Mouse (Mus musculus) stomach, postnatal 0 days (tissue): ENCODE measurements around the gene Gm10053. TPM values are rescaled to one million over a fixed set of nuclear protein-coding genes. Genes with fewer than 3 reads are reported as not detected.

Experiments used
- ATAC-seq: fragments of 200-750 bp; cut with Nextera tagmentation; 2 replicates; pipeline ENCODE4 v1.8.0; 2017; ENCODE audit not compliant: low FRiP score, low TSS enrichment
- DNase-seq: peaks from one replicate; pipeline ENCODE4 v3.0.0-alpha.2; 2016; ENCODE audit warnings: low spot score
- H3K27ac ChIP-seq: fragments of 300-500 bp; sonication (generic); replicated peaks from 2 replicates; pipeline ENCODE4 v1.5.1; 2014; ENCODE audit warnings: mild to moderate bottlenecking, control low read depth
- H3K27me3 ChIP-seq: fragments of 300-500 bp; sonication (generic); 2 replicates; pipeline ENCODE4 v1.6.1; 2014; ENCODE audit warnings: low read length; ENCODE audit not compliant: control insufficient read depth, insufficient read depth
- H3K36me3 ChIP-seq: fragments of 300-500 bp; sonication (generic); 2 replicates; pipeline ENCODE4 v1.6.1; 2014; ENCODE audit warnings: low read length, mixed read lengths; ENCODE audit not compliant: control insufficient read depth, insufficient read depth
- H3K4me1 ChIP-seq: fragments of 300-500 bp; sonication (generic); replicated peaks from 2 replicates; pipeline ENCODE4 v1.6.1; 2014; ENCODE audit warnings: antibody characterized with exemption; ENCODE audit not compliant: control insufficient read depth, insufficient read depth
- H3K4me2 ChIP-seq: fragments of 300-500 bp; sonication (generic); replicated peaks from 2 replicates; pipeline ENCODE4 v1.6.1; 2014; ENCODE audit warnings: low read depth, mild to moderate bottlenecking, control low read depth, moderate library complexity
- H3K4me3 ChIP-seq: fragments of 300-500 bp; sonication (generic); 2 replicates; pipeline ENCODE4 v1.5.1; 2014; ENCODE audit warnings: low read depth, low read length, control low read depth
- H3K9ac ChIP-seq: fragments of 300-500 bp; sonication (generic); 2 replicates; pipeline ENCODE4 v1.6.1; 2014; ENCODE audit warnings: mild to moderate bottlenecking, low read length, control low read depth, mixed read lengths
- H3K9me3 ChIP-seq: fragments of 300-500 bp; sonication (generic); 2 replicates; pipeline ENCODE4 v1.6.1; 2016; ENCODE audit warnings: low read length; ENCODE audit not compliant: control insufficient read depth
- CTCF ChIP-seq: IDR thresholded peaks from 2 replicates; pipeline ENCODE4 v1.5.1; 2016; ENCODE audit warnings: antibody characterized with exemption, low read depth, mild to moderate bottlenecking, moderate library complexity
- EP300 ChIP-seq: optimal IDR thresholded peaks from 2 replicates; pipeline ENCODE3; 2016; ENCODE audit warnings: antibody characterized with exemption
- WGBS: fragments of 180-500 bp; shearing (Covaris S2); extraction: QIAGEN DNeasy Blood & Tissue Kit; methylation state at CpG from one replicate; pipeline ENCODE4 v1.1.7; 2014; 5-methylcytosine and 5-hydroxymethylcytosine counted together
- polyA plus RNA-seq: library from polyadenylated mRNA; unstranded; fragments of >200 nt; fragmentation: Nextera tagmentation; extraction: Ambion mirVana; gene quantifications from 2 replicates; pipeline ENCODE4 v1.2.1, GENCODE M21; 2015

The Gm10053 gene
- polyA plus RNA-seq, 1 experiment from 2014 or later: 325 TPM

DNA sequence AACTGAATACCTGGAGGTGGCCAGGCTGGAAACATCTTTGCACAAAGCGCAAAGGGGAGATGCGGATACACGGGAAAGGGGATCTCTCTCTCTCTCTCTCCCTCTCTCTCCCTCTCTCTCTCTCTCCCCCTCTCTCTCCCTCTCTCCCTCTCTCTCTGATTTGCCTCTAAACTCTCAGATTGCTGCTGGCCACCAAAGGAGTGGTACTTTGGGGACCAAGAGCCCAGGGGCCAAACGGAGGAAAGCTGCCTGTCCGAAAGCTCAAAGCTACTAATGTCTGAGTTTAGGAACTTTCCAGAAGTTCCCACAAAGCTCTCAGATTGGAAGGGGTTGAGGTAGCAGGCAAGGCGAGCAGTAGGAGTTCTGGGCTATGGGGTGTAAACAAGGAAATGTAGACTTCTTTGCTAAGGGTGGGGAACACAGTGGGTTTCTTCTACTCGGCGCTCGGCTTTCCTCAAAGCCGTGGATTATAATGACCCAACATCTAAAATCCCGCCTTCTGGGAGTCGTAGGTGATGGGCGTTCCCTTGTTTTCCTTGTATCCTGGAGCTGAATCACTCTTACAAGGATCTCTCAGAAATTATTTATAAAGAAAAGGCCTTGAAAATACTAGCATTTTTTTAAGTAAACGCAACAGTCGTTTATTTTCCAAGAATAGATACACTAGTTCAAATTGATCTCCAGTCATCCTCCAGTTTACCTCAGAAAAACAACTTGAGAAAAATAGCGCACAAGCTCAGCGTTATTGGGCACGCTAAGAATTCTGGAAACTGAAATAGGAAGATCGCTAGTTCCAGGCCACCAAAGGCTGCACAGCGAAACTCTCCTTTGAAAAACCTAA is 22.6 kb downstream of the Gm10053 start:
- H3K9ac ChIP-seq: no peak overlapping the region
- no peaks in the 10 kb centered on the region for H3K4me1 ChIP-seq
- ATAC-seq (no peak), DNase-seq (no peak)
- WGBS: 5% methylated on average over 20 of the region's 20 CpGs
- H3K4me2 ChIP-seq: no peak overlapping the region
- no peak overlapping the region for H3K4me3 ChIP-seq
- peaks cover 28% of the 10 kb centered on the region for H3K27me3 ChIP-seq
- TF ChIP-seq EP300 (no peak), CTCF (no peak)
- H3K9me3 ChIP-seq: no peaks in the 10 kb centered on the region
- H3K36me3 ChIP-seq: no peaks in the 10 kb centered on the region
- H3K27ac ChIP-seq: no peak overlapping the region

DNA sequence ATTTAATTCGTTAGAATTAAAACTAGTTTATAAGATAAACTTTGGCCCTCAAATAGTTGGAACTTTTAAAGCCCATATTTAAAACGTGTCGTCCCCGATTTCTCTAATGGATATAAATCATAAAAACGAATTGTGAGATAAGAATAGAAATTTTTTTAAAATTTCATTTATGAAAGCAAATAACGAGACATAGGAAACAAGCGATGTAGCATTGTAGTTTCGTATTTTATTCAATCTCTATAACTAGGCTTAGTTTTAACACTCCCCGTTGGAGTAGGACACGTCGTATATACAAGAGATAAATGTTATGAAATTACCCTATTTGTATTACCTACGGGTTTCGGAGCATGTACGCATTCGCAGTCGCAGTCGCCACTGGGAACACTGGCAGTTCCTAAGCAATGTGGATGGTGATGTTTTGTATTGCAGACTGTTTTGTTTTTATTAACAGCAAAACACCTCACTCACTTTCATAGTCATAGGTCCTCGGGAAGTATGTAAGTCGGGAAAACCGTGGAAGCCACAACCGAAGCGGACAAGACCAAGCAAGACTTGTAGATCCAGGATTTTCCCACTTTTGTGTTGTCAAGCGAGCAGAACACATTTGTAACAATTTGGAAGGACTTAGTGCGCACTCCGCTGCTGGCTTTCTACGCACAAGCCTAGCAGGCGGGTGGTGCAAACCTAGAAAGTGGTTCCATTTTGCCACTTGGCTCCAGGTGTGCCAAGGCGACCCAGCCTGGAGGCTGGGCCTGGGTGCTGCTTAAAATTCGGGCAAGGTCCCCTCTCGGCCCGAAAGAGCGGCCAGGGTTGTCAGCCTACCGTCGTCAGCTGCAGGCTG is 23.5 kb downstream of the Gm10053 start:
- TF ChIP-seq CTCF (no peak), EP300 (no peak)
- no peak overlapping the region for H3K27ac ChIP-seq
- 0 out of 2 replicates have a peak overlapping the region, but pooled peaks have one; percentile 44 for H3K4me2 ChIP-seq
- no peaks in the 10 kb centered on the region for H3K9me3 ChIP-seq
- WGBS: 5% methylated on average over 34 of the region's 34 CpGs
- peaks cover 28% of the 10 kb centered on the region for H3K27me3 ChIP-seq
- ATAC-seq: no peak
- H3K9ac ChIP-seq: no peak overlapping the region
- no peaks in the 10 kb centered on the region for H3K4me1 ChIP-seq
- peak; percentile 19 for DNase-seq
- no peaks in the 10 kb centered on the region for H3K36me3 ChIP-seq
- H3K4me3 ChIP-seq: no peak overlapping the region

DNA sequence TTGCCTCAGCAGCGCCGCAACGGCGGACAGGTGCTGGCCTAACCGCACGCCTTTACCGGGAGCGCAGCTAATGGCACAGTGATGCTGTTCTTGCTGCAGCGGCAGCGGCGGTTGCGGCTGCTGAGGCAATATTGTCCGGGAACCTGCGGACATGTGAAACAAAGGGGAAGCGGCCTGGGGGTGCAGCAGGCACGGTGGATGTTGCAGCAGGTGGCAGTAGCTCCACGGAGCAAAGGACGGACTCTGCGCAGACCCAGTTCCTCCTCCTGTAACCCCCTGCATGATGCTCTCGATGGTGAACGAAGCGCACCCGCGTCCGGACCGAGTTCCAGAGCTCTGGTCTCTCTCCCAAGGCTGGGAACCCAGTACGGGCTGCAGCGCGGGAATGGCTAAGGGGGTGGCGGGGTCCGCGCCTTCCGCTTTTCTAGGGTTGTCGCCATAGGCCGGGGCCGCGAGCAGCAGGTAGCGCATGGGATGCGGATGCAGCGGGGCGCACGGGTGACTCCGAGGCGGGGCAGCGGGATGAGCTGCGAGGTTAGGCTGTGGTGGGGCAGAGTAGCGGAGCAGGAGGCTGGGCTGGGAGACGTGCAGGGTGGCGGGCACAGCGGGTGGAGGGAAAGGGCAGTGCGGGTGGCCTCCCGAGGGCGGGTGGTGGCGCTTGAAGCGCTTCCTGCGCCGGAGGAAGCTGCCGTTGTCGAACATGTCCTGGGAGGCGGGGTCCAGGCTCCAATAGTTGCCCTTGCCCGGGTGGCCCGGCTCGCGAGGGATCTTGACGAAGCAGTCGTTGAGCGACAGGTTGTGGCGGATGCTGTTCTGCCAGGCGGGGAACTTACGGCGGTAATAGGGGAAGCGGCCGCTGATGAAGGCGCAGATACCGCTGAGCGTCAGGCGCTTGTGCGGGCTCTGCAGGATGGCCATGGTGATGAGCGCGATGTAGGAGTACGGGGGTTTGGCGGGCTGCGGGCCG is 24.4 kb downstream of the Gm10053 start:
- WGBS: 1% methylated on average over 69 of the region's 84 CpGs
- DNase-seq (peak; percentile 21), ATAC-seq (peak; percentile 40; the same call in 1 of the 2 replicates)
- Histone ChIP-seq H3K4me1 (no peaks in the 10 kb centered on the region), H3K27ac (no peak overlapping the region), H3K9ac (no peak overlapping the region), H3K36me3 (no peaks in the 10 kb centered on the region), H3K4me2 (peak overlapping the region; percentile 44), H3K9me3 (no peaks in the 10 kb centered on the region), H3K27me3 (peaks cover 28% of the 10 kb centered on the region), H3K4me3 (peak overlapping the region; percentile 25)
- no peak for TF ChIP-seq CTCF

DNA sequence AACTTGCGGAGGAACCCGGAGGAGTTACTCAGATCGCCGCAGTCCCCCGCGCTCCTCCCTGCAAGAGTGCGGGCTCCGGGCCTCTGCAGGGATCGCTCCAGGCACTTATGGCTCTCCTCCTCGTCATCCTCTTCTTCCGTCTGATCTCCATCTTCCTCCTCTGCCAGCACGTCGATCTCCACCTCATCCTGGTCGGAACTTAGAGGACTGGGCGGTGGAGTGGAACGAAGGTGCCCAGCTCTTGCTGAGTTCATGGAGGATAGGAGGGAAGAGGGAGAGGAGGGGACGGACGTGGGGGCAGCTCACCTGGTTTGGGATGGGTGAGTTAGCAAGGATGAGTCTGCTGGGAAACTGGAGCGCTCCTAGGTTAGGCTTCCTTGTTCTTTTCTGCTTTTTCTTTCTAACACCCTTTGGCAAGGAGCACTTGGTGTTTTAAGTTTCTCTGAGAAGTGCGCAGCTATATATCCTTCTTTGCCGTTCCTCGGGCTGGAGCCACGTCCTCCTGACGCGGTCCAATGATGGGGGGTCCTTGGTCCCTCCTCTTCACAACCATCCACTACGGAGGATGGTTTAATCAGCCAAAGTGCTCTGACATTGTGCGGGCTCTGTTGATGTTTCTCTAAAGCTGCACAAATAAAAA is 25.2 kb downstream of the Gm10053 start, which contains the start of gene Foxd4:
Foxd4 (minus strand) TSS at position 617 of the 640 bp plus-strand sequence.
- H3K27ac ChIP-seq: no peak within 1 kb of the TSS
- TF ChIP-seq EP300 (no peak), CTCF (no peak)
- peaks cover 26% of the 10 kb centered on the region for H3K27me3 ChIP-seq
- H3K4me2 ChIP-seq: peak within 1 kb of the TSS; percentile 44
- no peaks in the 10 kb centered on the region for H3K36me3 ChIP-seq
- DNase-seq (peak; percentile 13), ATAC-seq (no peak)
- H3K4me3 ChIP-seq: peak within 1 kb of the TSS; percentile 25
- no peaks in the 10 kb centered on the region for H3K4me1 ChIP-seq
- H3K9ac ChIP-seq: no peak within 1 kb of the TSS
- H3K9me3 ChIP-seq: no peaks in the 10 kb centered on the region
- 1% methylated on average over 25 of the region's 27 CpGs for WGBS

DNA sequence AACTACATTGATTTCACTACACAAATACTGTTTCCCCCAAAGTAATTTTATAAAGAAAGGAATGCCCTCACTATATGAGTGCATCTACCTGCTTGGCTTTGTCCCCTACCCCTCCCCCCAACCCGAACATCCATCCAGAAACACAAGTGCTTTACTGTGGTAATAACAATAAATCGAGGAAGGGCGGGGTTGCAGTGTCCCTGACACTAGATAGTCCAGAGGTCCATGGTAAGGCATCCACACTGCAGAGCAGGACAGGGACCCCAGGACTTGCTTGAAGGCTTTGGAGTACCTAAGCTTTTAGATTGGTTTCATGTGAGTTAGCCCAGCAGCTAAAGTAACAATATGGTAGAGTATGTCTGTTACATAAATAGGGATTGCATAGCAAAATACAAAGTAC is 26.2 kb downstream of the Gm10053 start:
- Histone ChIP-seq H3K27me3 (peaks cover 24% of the 10 kb centered on the region), H3K27ac (no peak overlapping the region), H3K4me1 (no peaks in the 10 kb centered on the region), H3K36me3 (no peaks in the 10 kb centered on the region), H3K9ac (no peak overlapping the region), H3K9me3 (no peaks in the 10 kb centered on the region), H3K4me2 (no peak overlapping the region), H3K4me3 (no peak overlapping the region)
- TF ChIP-seq EP300: no peak
- TF ChIP-seq CTCF: no peak
- WGBS: 12% methylated on average over 3 of the region's 3 CpGs
- peak; percentile 7 for DNase-seq
- no peak for ATAC-seq
